Mouse (Mus musculus): ENCODE measurements at regions not wholly inside any gene's neighbourhood (a gene's known extent, or its start where the extent isn't known, plus 50 kb on each side); places are given as distances from the start of the nearest gene placed in this dataset.
"Not testable (repeated sequence)": the region's sequence is repeated elsewhere in the genome, so short reads cannot be mapped to it uniquely, and the experiment has no call there.

- H3K4me3 ChIP-seq, result no peak overlapping the region
- no peaks in the 10 kb centered on the region for H3K4me1 ChIP-seq
- 85% methylated on average over 4 of the region's 4 CpGs for WGBS
- ATAC-seq (ENCODE audit: borderline replicate concordance, extremely low read depth, low FRiP score, low TSS enrichment), result no peak
- no peaks in the 10 kb centered on the region for H3K36me3 ChIP-seq
- H3K27me3 ChIP-seq, result no peaks in the 10 kb centered on the region
- H3K4me2 ChIP-seq, result no peak overlapping the region
- no peak overlapping the region for H3K9ac ChIP-seq
- H3K9me3 ChIP-seq, result no peaks in the 10 kb centered on the region
- no peak overlapping the region for H3K27ac ChIP-seq
Observed at GRCm38 (mm10) chr7:137653837-137654236, 216.4 kb downstream of the Glrx3 start.

- Histone ChIP-seq H3K4me1 (no peaks in the 10 kb centered on the region), H3K27me3 (no peaks in the 10 kb centered on the region), H3K36me3 (no peaks in the 10 kb centered on the region), H3K4me3 (no peak overlapping the region), H3K9me3 (no peaks in the 10 kb centered on the region), H3K9ac (no peak overlapping the region), H3K4me2 (no peak overlapping the region), H3K27ac (no peak overlapping the region)
- ATAC-seq (ENCODE audit: borderline replicate concordance, extremely low read depth, low FRiP score, low TSS enrichment), result no peak
- WGBS, result 69% methylated on average over 2 of the region's 2 CpGs
Observed at GRCm38 (mm10) chr7:137667165-137667564, 229.8 kb downstream of the Glrx3 start.

DNA sequence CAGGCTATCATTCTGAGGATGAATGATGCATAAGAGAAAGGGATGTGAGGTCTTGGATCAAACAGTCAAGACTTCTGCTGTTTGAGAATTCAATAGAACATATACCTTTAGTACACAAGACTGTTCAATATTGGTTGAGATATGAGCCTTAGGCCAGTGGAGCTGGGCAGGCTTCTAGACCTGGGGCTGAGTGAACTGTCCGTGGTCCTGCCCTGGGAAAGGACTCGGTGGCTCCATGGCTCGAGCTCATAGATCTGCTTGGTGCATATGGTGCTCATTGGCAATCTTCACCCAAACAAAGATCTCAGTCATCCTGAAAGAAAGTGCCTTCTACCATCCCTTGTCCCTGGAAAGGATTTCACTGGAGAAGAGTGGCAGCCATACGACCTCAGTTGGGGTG is 233.7 kb downstream of the Glrx3 start:
- no peaks in the 10 kb centered on the region for H3K9me3 ChIP-seq
- WGBS, result 57% methylated on average over 4 of the region's 4 CpGs
- H3K4me2 ChIP-seq, result no peak overlapping the region
- H3K27ac ChIP-seq, result no peak overlapping the region
- H3K9ac ChIP-seq, result no peak overlapping the region
- no peak overlapping the region for H3K4me3 ChIP-seq
- H3K36me3 ChIP-seq, result no peaks in the 10 kb centered on the region
- no peak for ATAC-seq (ENCODE audit: borderline replicate concordance, extremely low read depth, low FRiP score, low TSS enrichment)
- no peaks in the 10 kb centered on the region for H3K4me1 ChIP-seq
- no peaks in the 10 kb centered on the region for H3K27me3 ChIP-seq

DNA sequence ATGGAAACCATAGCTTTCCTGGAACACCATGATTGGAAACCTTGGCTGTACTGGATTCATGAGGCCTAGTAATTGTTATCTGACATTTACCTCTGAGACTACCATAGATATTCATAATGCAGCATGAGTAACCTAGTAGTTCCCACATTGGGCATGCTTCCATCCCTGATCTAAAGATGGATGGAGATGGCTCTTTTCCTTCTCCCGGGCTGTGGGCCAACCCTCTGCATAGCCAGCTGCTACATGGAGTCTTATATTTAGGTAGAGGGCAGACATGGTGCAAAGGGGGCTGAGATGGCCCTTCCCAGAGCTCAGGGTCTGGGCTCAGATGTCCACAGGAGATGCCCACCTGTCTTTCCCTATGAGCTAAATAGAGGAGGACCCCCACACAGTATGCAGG is 237.2 kb downstream of the Glrx3 start:
- 72% methylated on average over 1 of the region's 1 CpGs for WGBS
- Histone ChIP-seq H3K27ac (no peak overlapping the region), H3K4me2 (no peak overlapping the region), H3K4me1 (no peaks in the 10 kb centered on the region), H3K27me3 (no peaks in the 10 kb centered on the region), H3K9ac (no peak overlapping the region), H3K9me3 (no peaks in the 10 kb centered on the region), H3K4me3 (no peak overlapping the region), H3K36me3 (no peaks in the 10 kb centered on the region)
- no peak for ATAC-seq (ENCODE audit: borderline replicate concordance, extremely low read depth, low FRiP score, low TSS enrichment)

GRCm38 (mm10) chr7:137675381-137675780 is 238.0 kb downstream of the Glrx3 start:
- Histone ChIP-seq H3K4me3 (no peak overlapping the region), H3K27ac (no peak overlapping the region), H3K9ac (no peak overlapping the region), H3K9me3 (no peaks in the 10 kb centered on the region), H3K36me3 (no peaks in the 10 kb centered on the region), H3K4me2 (no peak overlapping the region), H3K4me1 (no peaks in the 10 kb centered on the region), H3K27me3 (no peaks in the 10 kb centered on the region)
- ATAC-seq (ENCODE audit: borderline replicate concordance, extremely low read depth, low FRiP score, low TSS enrichment), result no peak
- WGBS, result 77% methylated on average over 5 of the region's 5 CpGs

DNA sequence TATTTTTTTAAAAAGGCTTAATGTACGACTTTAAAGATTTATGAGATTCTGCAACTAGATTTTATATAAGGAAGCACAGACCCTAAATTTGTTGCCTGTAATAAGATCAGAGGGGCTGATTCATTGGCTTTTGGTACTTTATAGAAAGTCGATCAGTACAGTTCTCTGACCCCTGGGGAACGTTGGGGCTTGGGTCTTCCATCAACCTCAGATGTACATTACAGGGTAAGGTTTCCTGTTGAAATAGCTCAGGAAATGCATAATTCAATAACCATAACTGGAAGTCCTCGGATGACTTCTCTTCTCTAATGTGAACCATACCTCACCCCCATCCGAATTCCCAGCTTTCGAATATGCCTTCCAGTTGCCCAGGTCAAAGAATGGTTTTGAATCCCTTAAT is 247.4 kb downstream of the Glrx3 start:
- Histone ChIP-seq H3K36me3 (no peaks in the 10 kb centered on the region), H3K4me2 (no peak overlapping the region), H3K9me3 (no peaks in the 10 kb centered on the region), H3K4me1 (no peaks in the 10 kb centered on the region), H3K9ac (no peak overlapping the region), H3K27me3 (no peaks in the 10 kb centered on the region), H3K27ac (no peak overlapping the region), H3K4me3 (no peak overlapping the region)
- ATAC-seq (ENCODE audit: borderline replicate concordance, extremely low read depth, low FRiP score, low TSS enrichment), result no peak
- 71% methylated on average over 6 of the region's 6 CpGs for WGBS

DNA sequence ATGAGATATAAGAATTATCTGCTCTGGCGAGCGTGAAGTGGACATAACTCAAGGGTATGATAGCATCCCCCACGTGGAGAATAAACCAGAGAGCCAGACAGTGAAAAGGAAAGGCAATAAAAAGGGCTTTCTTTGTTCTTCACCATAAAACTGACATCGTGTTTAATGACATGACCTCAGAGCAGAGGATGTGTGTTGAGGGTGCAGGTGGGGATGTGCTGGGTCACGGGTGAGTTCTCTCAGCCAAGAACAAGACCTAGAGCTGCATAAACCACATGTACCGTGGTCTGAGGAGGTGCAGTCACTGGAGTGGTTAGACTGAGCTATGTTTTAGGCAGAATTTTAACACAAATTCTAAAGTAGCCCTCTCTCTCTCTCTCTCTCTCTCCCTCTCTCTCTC is 247.9 kb downstream of the Glrx3 start:
- Histone ChIP-seq H3K27ac (no peak overlapping the region), H3K9ac (no peak overlapping the region), H3K27me3 (no peaks in the 10 kb centered on the region), H3K36me3 (no peaks in the 10 kb centered on the region), H3K4me3 (no peak overlapping the region), H3K9me3 (no peaks in the 10 kb centered on the region), H3K4me2 (no peak overlapping the region), H3K4me1 (no peaks in the 10 kb centered on the region)
- ATAC-seq (ENCODE audit: borderline replicate concordance, extremely low read depth, low FRiP score, low TSS enrichment), result no peak
- 55% methylated on average over 6 of the region's 6 CpGs for WGBS

- ATAC-seq (ENCODE audit: borderline replicate concordance, extremely low read depth, low FRiP score, low TSS enrichment), result peak; percentile 62; the same call in 1 of the 2 replicates
- H3K4me2 ChIP-seq, result no peak overlapping the region
- WGBS, result 38% methylated on average over 5 of the region's 5 CpGs
- H3K27me3 ChIP-seq, result no peaks in the 10 kb centered on the region
- no peak overlapping the region for H3K27ac ChIP-seq
- no peaks in the 10 kb centered on the region for H3K9me3 ChIP-seq
- H3K9ac ChIP-seq, result no peak overlapping the region
- 0 out of 2 replicates have a peak, but pooled peaks cover 3% of the 10 kb centered on the region for H3K4me1 ChIP-seq
- no peaks in the 10 kb centered on the region for H3K36me3 ChIP-seq
- no peak overlapping the region for H3K4me3 ChIP-seq
Observed at GRCm38 (mm10) chr7:137696831-137697230, 259.4 kb downstream of the Glrx3 start.

GRCm38 (mm10) chr7:137698501-137698900 is 261.1 kb downstream of the Glrx3 start:
- not testable (repeated sequence) for H3K4me2 ChIP-seq; ATAC-seq (ENCODE audit: borderline replicate concordance, extremely low read depth, low FRiP score, low TSS enrichment); H3K4me1 ChIP-seq; H3K9me3 ChIP-seq; H3K4me3 ChIP-seq; H3K9ac ChIP-seq; H3K27ac ChIP-seq; H3K27me3 ChIP-seq; H3K36me3 ChIP-seq
- WGBS, result 61% methylated on average over 6 of the region's 6 CpGs

- no peaks in the 10 kb centered on the region for H3K9me3 ChIP-seq
- H3K4me3 ChIP-seq, result no peak overlapping the region
- no peak overlapping the region for H3K27ac ChIP-seq
- H3K4me2 ChIP-seq, result no peak overlapping the region
- no peak overlapping the region for H3K9ac ChIP-seq
- WGBS, result 49% methylated on average over 9 of the region's 9 CpGs
- H3K27me3 ChIP-seq, result no peaks in the 10 kb centered on the region
- no peaks in the 10 kb centered on the region for H3K36me3 ChIP-seq
- ATAC-seq (ENCODE audit: borderline replicate concordance, extremely low read depth, low FRiP score, low TSS enrichment), result no peak
- peaks cover 31% of the 10 kb centered on the region for H3K4me1 ChIP-seq
Observed at GRCm38 (mm10) chr7:137712862-137713261, 275.4 kb downstream of the Glrx3 start.

DNA sequence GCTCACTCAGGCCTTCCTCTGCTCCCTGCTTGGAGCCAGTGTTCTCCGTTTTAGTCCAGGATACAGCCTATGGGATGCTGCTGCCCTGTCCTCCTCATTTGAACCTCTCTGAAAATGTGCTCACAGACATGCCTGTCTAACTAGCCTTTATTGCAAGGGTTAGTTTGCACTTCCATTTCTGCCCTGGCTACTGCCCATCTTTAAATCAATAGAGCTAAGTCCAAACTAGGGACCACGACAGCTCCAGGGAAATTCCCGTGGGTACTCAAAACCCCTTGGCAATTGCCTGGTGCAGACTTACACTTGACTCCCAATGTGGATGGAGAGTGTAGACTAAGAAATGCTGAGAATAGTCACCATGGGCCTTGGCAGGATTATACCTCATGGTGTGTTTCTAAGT is 276.4 kb downstream of the Glrx3 start:
- Histone ChIP-seq H3K36me3 (no peaks in the 10 kb centered on the region), H3K9ac (no peak overlapping the region), H3K9me3 (no peaks in the 10 kb centered on the region), H3K27ac (peak overlapping the region; percentile 56; the same call in 1 of the 2 replicates), H3K4me1 (peaks cover 31% of the 10 kb centered on the region), H3K27me3 (no peaks in the 10 kb centered on the region), H3K4me3 (no peak overlapping the region), H3K4me2 (no peak overlapping the region)
- WGBS, result 58% methylated on average over 3 of the region's 3 CpGs
- 0 out of 2 replicates have a peak, but pooled peaks have one; percentile 2 for ATAC-seq (ENCODE audit: borderline replicate concordance, extremely low read depth, low FRiP score, low TSS enrichment)

DNA sequence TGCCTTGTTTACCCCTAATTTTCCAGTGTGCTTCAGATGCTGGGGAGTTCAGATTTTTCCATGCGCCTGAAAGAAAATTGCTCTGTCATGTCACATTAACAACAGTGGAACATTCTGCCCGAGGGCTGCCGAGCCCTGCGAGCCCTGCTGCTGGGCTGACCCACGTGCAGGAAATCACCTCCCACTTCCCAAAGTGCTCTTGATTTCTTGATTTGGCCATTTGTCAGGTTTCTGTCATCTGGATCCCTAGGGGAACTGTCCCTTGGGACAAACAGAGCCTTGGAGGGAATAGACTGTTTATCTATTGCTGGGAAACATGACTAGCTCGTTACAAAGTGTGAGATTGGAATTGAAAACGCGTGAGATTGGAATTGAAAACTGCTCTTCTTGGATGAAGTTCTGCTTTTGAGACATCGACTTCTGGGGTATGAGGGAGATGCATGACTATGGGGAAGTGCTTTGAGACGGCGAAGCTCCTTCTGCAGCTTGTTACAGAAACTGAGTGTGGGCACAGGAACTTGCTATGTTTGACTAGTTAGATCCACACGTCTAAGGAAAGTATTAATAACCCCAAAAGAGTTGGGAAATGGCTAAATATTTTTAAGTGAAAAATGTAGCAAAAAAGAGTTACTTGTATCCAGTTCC is 277.0 kb downstream of the Glrx3 start:
- Histone ChIP-seq H3K9me3 (no peaks in the 10 kb centered on the region), H3K4me3 (no peak overlapping the region), H3K4me1 (peaks cover 31% of the 10 kb centered on the region), H3K36me3 (no peaks in the 10 kb centered on the region), H3K27me3 (no peaks in the 10 kb centered on the region), H3K4me2 (no peak overlapping the region), H3K27ac (peak overlapping the region; percentile 56; the same call in 1 of the 2 replicates), H3K9ac (no peak overlapping the region)
- WGBS, result 24% methylated on average over 12 of the region's 12 CpGs
- peak; percentile 80 for ATAC-seq (ENCODE audit: borderline replicate concordance, extremely low read depth, low FRiP score, low TSS enrichment)

All from lung, embryonic 15.5 days (tissue).